ENCODE assay signal across 23 mouse cellular contexts in genomic region chr3:127137508-127137907, GRCm38 (mm10).
A peak's percentile ranks its signal among the peaks of the same experiment; 100 is the strongest.
DNase-seq lines count a peak whose midpoint lies in the region; ATAC-seq and TF ChIP-seq lines count a peak whose summit lies in the region.
"Had no signal": no experiment of that assay in that cellular context is flagged by ENCODE, and none has a peak within 500 bp of the region (broad histone marks: within the 10 kb centered on the region; RNA-seq: fewer than 3 reads in every experiment).

No protein-coding gene starts in this region.

- 51% methylated on average over 5 of the region's 5 CpGs for WGBS in forebrain, embryonic 16.5 days
- 63% methylated on average over 5 of the region's 5 CpGs for WGBS in forebrain, embryonic 14.5 days
- 62% methylated on average over 5 of the region's 5 CpGs for WGBS in lung, postnatal 0 days

- TF ChIP-seq EP300 in lung, postnatal 0 days (IDR thresholded peaks at IDR 0.05) = no peak

- ATAC-seq in forebrain, embryonic 16.5 days = peak; percentile 32; the same call in 1 of the 2 replicates
- ATAC-seq in forebrain, embryonic 14.5 days = no peak
- no peak; the same call in 1 of the 2 replicates for ATAC-seq in lung, postnatal 0 days
- ATAC-seq: activated CD4-positive, CD25-positive, alpha-beta regulatory T cell, adult 4 months; CD4-positive, CD25-positive, alpha-beta regulatory T cell, adult 4 months; forebrain, embryonic 15.5 days; intestine, embryonic 15.5 days; Patski had no signal

- no peaks in the 10 kb centered on the region for H3K27me3 ChIP-seq in forebrain, embryonic 16.5 days (replicated peaks; ENCODE audit: control insufficient read depth, insufficient read depth, low read length)
- no peaks in the 10 kb centered on the region for H3K27me3 ChIP-seq in forebrain, embryonic 14.5 days (replicated peaks; ENCODE audit: control insufficient read depth, insufficient read depth, low read length)
- H3K27me3 ChIP-seq in lung, postnatal 0 days (replicated peaks; ENCODE audit: insufficient read depth, low read length) = no peaks in the 10 kb centered on the region
- H3K27me3 ChIP-seq: forebrain, embryonic 15.5 days; hindbrain, embryonic 13.5 days; intestine, embryonic 15.5 days; Patski had no signal

- no peaks in the 10 kb centered on the region for H3K36me3 ChIP-seq in forebrain, embryonic 16.5 days (ENCODE audit: control insufficient read depth, insufficient read depth)
- H3K36me3 ChIP-seq in forebrain, embryonic 14.5 days (ENCODE audit: control insufficient read depth, insufficient read depth, low read length) = no peaks in the 10 kb centered on the region
- no peaks in the 10 kb centered on the region for H3K36me3 ChIP-seq in lung, postnatal 0 days (ENCODE audit: insufficient read depth, low read length)
- H3K36me3 ChIP-seq: forebrain, embryonic 15.5 days; G1E; heart, embryonic 10.5 days; hindbrain, embryonic 13.5 days; intestine, embryonic 15.5 days had no signal

- no peak overlapping the region for H3K9ac ChIP-seq in forebrain, embryonic 16.5 days (replicated peaks; ENCODE audit: low read depth, low read length)
- no peak overlapping the region for H3K9ac ChIP-seq in forebrain, embryonic 14.5 days (ENCODE audit: low read length)
- H3K9ac ChIP-seq in lung, postnatal 0 days (replicated peaks; ENCODE audit: low read depth) = no peak overlapping the region
- H3K9ac ChIP-seq: forebrain, embryonic 15.5 days; hindbrain, embryonic 13.5 days; intestine, embryonic 15.5 days had no signal

- no peak for TF ChIP-seq CTCF in lung, postnatal 0 days (IDR thresholded peaks at IDR 0.05)

- no peak overlapping the region for H3K4me3 ChIP-seq in forebrain, embryonic 16.5 days (replicated peaks; ENCODE audit: low read length)
- no peak overlapping the region for H3K4me3 ChIP-seq in forebrain, embryonic 14.5 days (ENCODE audit: low read depth, low read length)
- H3K4me3 ChIP-seq in lung, postnatal 0 days (ENCODE audit: low read depth, low read length) = no peak overlapping the region
- H3K4me3 ChIP-seq: forebrain, embryonic 15.5 days; heart, embryonic 10.5 days; hindbrain, embryonic 13.5 days; intestine, embryonic 15.5 days had no signal

- no peak for DNase-seq in forebrain, embryonic 14.5 days (ENCODE audit: low spot score)
- peak; percentile 13 for DNase-seq in lung, postnatal 0 days (ENCODE audit: low spot score)
- DNase-seq in lung, postnatal 14 days = no peak
- peak; percentile 46 for DNase-seq in 3T3-L1 (ENCODE audit: low read depth, low spot score)
- peak; percentile 14 for DNase-seq in NIH3T3 (ENCODE audit: low read depth)
- DNase-seq in ovary, postnatal 10 days (ENCODE audit: low spot score) = no peak
- DNase-seq: adrenal gland, postnatal 14 days; cerebellum, adult 18-20 months; cerebellum, adult 9-11 months; cerebellum, postnatal 36 days; heart, adult 18-20 months; heart, postnatal 10 days; heart, postnatal 4 days; kidney, adult 18-20 months had no signal

- no peak overlapping the region for H3K4me2 ChIP-seq in forebrain, embryonic 16.5 days (ENCODE audit: low read length)
- H3K4me2 ChIP-seq in forebrain, embryonic 14.5 days (ENCODE audit: low read length) = no peak overlapping the region
- H3K4me2 ChIP-seq in lung, postnatal 0 days (replicated peaks; ENCODE audit: low read depth, low read length) = no peak overlapping the region
- H3K4me2 ChIP-seq: forebrain, embryonic 15.5 days; hindbrain, embryonic 13.5 days; intestine, embryonic 15.5 days had no signal

- H3K4me1 ChIP-seq in forebrain, embryonic 16.5 days (replicated peaks; ENCODE audit: control insufficient read depth, insufficient read depth, low read length) = peaks cover 3% of the 10 kb centered on the region; the same call in 1 of the 2 replicates
- peaks cover 4% of the 10 kb centered on the region; the same call in 1 of the 2 replicates for H3K4me1 ChIP-seq in forebrain, embryonic 14.5 days (ENCODE audit: control insufficient read depth, insufficient read depth, low read length)
- no peaks in the 10 kb centered on the region for H3K4me1 ChIP-seq in lung, postnatal 0 days (ENCODE audit: insufficient read depth, low read depth, low read length)
- H3K4me1 ChIP-seq: heart, embryonic 10.5 days; intestine, embryonic 15.5 days had no signal

- H3K27ac ChIP-seq in forebrain, embryonic 16.5 days (ENCODE audit: low read length) = no peak overlapping the region
- H3K27ac ChIP-seq in forebrain, embryonic 14.5 days (ENCODE audit: low read depth, low read length) = no peak overlapping the region
- no peak overlapping the region for H3K27ac ChIP-seq in lung, postnatal 0 days (ENCODE audit: low read length)
- H3K27ac ChIP-seq: forebrain, embryonic 15.5 days; heart, embryonic 10.5 days; hindbrain, embryonic 13.5 days; intestine, embryonic 15.5 days had no signal

- no peaks in the 10 kb centered on the region for H3K9me3 ChIP-seq in forebrain, embryonic 16.5 days (ENCODE audit: control insufficient read depth, low read length)
- no peaks in the 10 kb centered on the region for H3K9me3 ChIP-seq in forebrain, embryonic 14.5 days (replicated peaks; ENCODE audit: control insufficient read depth, low read length)
- H3K9me3 ChIP-seq in lung, postnatal 0 days (ENCODE audit: low read length) = no peaks in the 10 kb centered on the region
- H3K9me3 ChIP-seq: forebrain, embryonic 15.5 days; G1E; heart, embryonic 10.5 days; hindbrain, embryonic 13.5 days; intestine, embryonic 15.5 days had no signal

Comparison
In these comparisons a context has a peak if more than half of its experiments do, and no peak if none do; other contexts are left out.
1. DNase-seq: peak in lung, postnatal 0 days (single experiment), 3T3-L1 (single experiment) and NIH3T3 (single experiment); none in forebrain, embryonic 14.5 days (single experiment), lung, postnatal 14 days (single experiment) and ovary, postnatal 10 days (single experiment).